In genomic region chr6:59020346-59020745, GRCm38 (mm10) we compare ENCODE assay signal across 8 mouse cellular contexts. TPM values are rescaled to one million over a fixed set of nuclear protein-coding genes. Genes with fewer than 3 reads are reported as not detected.
DNase-seq lines count a peak whose midpoint lies in the region; ATAC-seq and TF ChIP-seq lines count a peak whose summit lies in the region.

No protein-coding gene starts in this region.

- no peak overlapping the region for H3K4me3 ChIP-seq in cerebellum, adult 2 months (replicated peaks; ENCODE audit: insufficient read depth, low read depth, low read length)
- no peak overlapping the region for H3K4me3 ChIP-seq in spleen, adult 2 months (ENCODE audit: extremely low read depth, insufficient read depth, insufficient read length)
- no peak overlapping the region for H3K4me3 ChIP-seq in kidney, postnatal 0 days (replicated peaks; ENCODE audit: low read depth, low read length)

- H3K4me2 ChIP-seq in kidney, postnatal 0 days (ENCODE audit: low read length) = no peak overlapping the region

- no peaks in the 10 kb centered on the region for H3K36me3 ChIP-seq in spleen, adult 2 months (ENCODE audit: control insufficient read depth, insufficient read depth, low read length)
- H3K36me3 ChIP-seq in kidney, postnatal 0 days (ENCODE audit: insufficient read depth, low read length) = no peaks in the 10 kb centered on the region

- no peak for ATAC-seq in kidney, postnatal 0 days (replicated peaks; ENCODE audit: low FRiP score, low read depth)

- TF ChIP-seq POLR2A in cerebellum, adult 2 months (IDR thresholded peaks at IDR 0.05; ENCODE audit: borderline replicate concordance, insufficient read depth, low read length) = no peak
- TF ChIP-seq POLR2A in spleen, adult 2 months (IDR thresholded peaks at IDR 0.05; ENCODE audit: low read depth, low read length) = no peak

- 86% methylated on average over 2 of the region's 2 CpGs for WGBS in cerebellum, adult 2 months
- WGBS in spleen, adult 2 months = 72% methylated on average over 2 of the region's 2 CpGs
- WGBS in kidney, postnatal 0 days = 73% methylated on average over 2 of the region's 2 CpGs

- H3K27ac ChIP-seq in cerebellum, adult 2 months (ENCODE audit: insufficient read depth, low read length) = no peak overlapping the region
- no peak overlapping the region for H3K27ac ChIP-seq in spleen, adult 2 months (ENCODE audit: insufficient read depth, low read length)
- H3K27ac ChIP-seq in kidney, postnatal 0 days = no peak overlapping the region

- no peak for DNase-seq in cerebellum, adult 2 months
- no peak for DNase-seq in cerebellum, adult 9-10 months
- peak in 1 of 2 experiments; percentile 23 for DNase-seq in spleen, adult 2 months (ENCODE audit: low read depth in 1 of 2, low spot score in 2 of 2)
- DNase-seq in spleen, postnatal 14 days (ENCODE audit: low spot score in 2 of 2) = no peak
- DNase-seq in kidney, postnatal 0 days (ENCODE audit: low spot score) = peak; percentile 40
- peak; percentile 46 for DNase-seq in thymus, postnatal 14 days
- no peak for DNase-seq in Muller cell, postnatal 12 days (ENCODE audit: inconsistent ontology term)
- no peak for DNase-seq in right cerebral cortex, postnatal 10 days (ENCODE audit: low spot score in 2 of 2)

- H3K9me3 ChIP-seq in kidney, postnatal 0 days (replicated peaks; ENCODE audit: low read length) = no peaks in the 10 kb centered on the region

- peaks cover 5% of the 10 kb centered on the region; the same call in 1 of the 2 replicates for H3K4me1 ChIP-seq in cerebellum, adult 2 months (ENCODE audit: control insufficient read depth, insufficient read depth, low read length)
- H3K4me1 ChIP-seq in spleen, adult 2 months (ENCODE audit: control insufficient read depth, insufficient read depth, insufficient read length) = no peaks in the 10 kb centered on the region
- H3K4me1 ChIP-seq in kidney, postnatal 0 days (replicated peaks; ENCODE audit: insufficient read depth, low read length) = no peaks in the 10 kb centered on the region

- TF ChIP-seq CTCF in cerebellum, adult 2 months (IDR thresholded peaks at IDR 0.05; ENCODE audit: borderline replicate concordance, insufficient read depth, low read depth, low read length) = 0 out of 2 replicates have a peak, but pooled peaks have one; percentile 26
- peak; percentile 23; the same call in 1 of the 2 replicates for TF ChIP-seq CTCF in spleen, adult 2 months (IDR thresholded peaks at IDR 0.05; ENCODE audit: extremely low read depth, insufficient read depth, insufficient read length, insufficient replicate concordance)
- peak; percentile 76 for TF ChIP-seq CTCF in kidney, postnatal 0 days (IDR thresholded peaks at IDR 0.05; ENCODE audit: low read depth)

- no peaks in the 10 kb centered on the region for H3K27me3 ChIP-seq in cerebellum, adult 2 months (ENCODE audit: control insufficient read depth, insufficient read depth, low read length)
- H3K27me3 ChIP-seq in spleen, adult 2 months (ENCODE audit: control insufficient read depth, insufficient read depth, low read length) = no peaks in the 10 kb centered on the region; the same call in 1 of the 2 replicates
- H3K27me3 ChIP-seq in kidney, postnatal 0 days (ENCODE audit: insufficient read depth, low read length) = no peaks in the 10 kb centered on the region

- H3K9ac ChIP-seq in kidney, postnatal 0 days (ENCODE audit: low read depth, low read length) = no peak overlapping the region

RNA-seq across cellular contexts. Expression of gene Fam13a, which starts 4.0 kb away (rescaled TPM):
- 23.4 and 23.5 TPM in 2 replicates for polyA plus RNA-seq in cerebellum, adult 2 months (2012; rRNA removed)
- 0.78 and 0.89 TPM in 2 replicates for polyA plus RNA-seq in spleen, adult 2 months (2012; rRNA removed)
- polyA plus RNA-seq in kidney, postnatal 0 days (2015; fragmentation: Nextera tagmentation; extraction: Ambion mirVana) = 13.5 and 15.9 TPM in 2 replicates

Comparison
In these comparisons a context has a peak if more than half of its experiments do, and no peak if none do; other contexts are left out.
1. DNase-seq: peak in kidney, postnatal 0 days (single experiment) and thymus, postnatal 14 days (single experiment); none in cerebellum, adult 2 months (0 of 2), cerebellum, adult 9-10 months (single experiment), spleen, postnatal 14 days (0 of 2), Muller cell, postnatal 12 days (single experiment) and right cerebral cortex, postnatal 10 days (0 of 2).
2. CTCF ChIP-seq: peak in every context shown above with its lines; median percentile 76 in kidney, postnatal 0 days; 26 in cerebellum, adult 2 months; 23 in spleen, adult 2 months.